Mouse (Mus musculus) adrenal gland, postnatal 25 days (tissue): ENCODE measurements around the gene Camk1g. TPM values are rescaled to one million over a fixed set of nuclear protein-coding genes. Genes with fewer than 3 reads are reported as not detected.

Experiments
- DNase-seq: peaks from one replicate; pipeline ENCODE4 v3.0.0; 2021; ENCODE audit warnings: mixed read lengths
- long read RNA-seq: library from polyadenylated mRNA; stranded (forward); transcript quantifications from one replicate; pipeline ENCODE4 v2.0.0, GENCODE M21; 2021
- total RNA-seq: library from RNA; stranded (reverse); gene quantifications from 2 replicates; pipeline ENCODE4 v1.2.3, GENCODE M21; 2021

The Camk1g gene
- total RNA-seq = 0.12 TPM in 1 of 2 replicates, not detected in the other
- long read RNA-seq = 0 reads

DNA sequence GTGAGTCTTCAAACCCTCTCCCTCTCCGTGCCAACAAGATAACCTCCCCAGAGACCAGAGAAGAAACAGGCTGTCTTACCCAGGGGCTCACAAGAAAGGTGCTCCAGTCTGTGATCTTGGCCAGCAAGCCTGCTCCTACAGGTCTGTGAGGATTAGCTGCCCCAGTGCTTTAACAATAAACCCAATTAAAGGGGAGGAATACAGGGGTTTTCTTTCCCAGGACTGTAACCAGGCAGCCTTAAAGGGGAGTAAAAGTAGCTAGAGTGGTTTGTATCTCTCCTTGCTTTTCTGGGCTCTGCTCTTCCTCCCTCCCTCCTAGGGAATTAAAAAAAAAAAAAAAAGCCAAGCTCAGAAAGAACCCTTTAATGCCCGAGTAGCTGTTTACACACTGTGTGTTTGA lies at the start of gene Camk1g:
Gene Camk1g (minus strand): TSS at position 203 of the 400 bp plus-strand sequence.
- no peak for DNase-seq

DNA sequence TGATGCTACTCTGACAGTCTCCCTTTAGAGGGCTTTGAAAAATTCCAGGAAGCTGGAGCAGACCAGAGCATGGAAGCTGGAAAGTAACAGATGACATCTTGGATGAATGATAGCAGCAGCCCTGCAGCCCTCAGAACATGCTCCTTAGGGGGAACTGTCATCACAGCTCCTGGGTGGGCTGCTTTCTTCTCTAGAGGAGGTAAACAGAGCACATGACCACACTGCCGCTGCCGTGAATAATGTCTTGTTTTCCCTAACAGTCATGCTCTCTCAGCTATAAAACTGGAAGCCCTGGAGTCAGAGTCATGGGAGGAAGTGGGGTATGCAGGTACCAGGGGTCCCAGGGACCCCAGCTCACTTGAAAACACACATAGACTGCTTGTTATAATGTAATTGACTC lies 49.1 kb upstream of the Camk1g start:
- DNase-seq = no peak

DNA sequence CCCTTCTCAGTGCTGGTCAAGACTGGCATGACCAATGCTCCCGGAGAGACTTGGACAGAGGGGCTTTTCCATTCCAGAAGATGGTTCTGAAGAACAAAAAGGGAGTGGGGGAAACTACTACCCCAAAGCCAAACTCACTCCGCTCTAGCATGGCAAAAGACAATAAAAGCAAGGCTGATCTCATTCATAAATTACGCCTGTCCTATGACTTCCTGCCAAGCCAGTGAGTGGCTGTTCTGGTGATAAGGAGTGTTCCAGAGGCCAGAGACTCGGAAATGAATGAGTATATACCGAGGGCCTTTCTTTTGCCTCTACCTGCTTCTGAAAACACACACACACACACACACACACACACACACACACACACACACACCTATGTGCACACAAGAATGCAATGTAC lies 48.6 kb upstream of the Camk1g start:
- no peak for DNase-seq

DNA sequence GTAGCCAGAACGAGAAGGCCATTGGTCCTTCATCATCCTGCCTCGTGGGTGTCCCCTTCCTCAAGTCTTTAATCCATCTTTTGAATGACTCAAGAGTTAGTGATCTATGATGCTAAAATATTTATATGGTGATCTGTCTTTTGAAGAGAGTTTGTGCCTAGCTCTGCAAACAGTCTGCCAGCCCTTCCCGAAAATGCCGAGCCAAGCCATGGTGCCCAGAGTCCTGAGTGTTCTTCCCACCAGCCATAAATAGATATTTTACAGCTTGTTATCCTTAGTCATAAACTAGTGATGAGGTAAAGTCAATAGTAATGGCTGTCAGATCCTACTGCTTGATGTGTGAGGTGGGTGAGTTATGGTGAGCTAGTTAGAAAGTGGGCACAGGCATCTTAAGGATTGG lies 44.0 kb upstream of the Camk1g start:
- no peak for DNase-seq

DNA sequence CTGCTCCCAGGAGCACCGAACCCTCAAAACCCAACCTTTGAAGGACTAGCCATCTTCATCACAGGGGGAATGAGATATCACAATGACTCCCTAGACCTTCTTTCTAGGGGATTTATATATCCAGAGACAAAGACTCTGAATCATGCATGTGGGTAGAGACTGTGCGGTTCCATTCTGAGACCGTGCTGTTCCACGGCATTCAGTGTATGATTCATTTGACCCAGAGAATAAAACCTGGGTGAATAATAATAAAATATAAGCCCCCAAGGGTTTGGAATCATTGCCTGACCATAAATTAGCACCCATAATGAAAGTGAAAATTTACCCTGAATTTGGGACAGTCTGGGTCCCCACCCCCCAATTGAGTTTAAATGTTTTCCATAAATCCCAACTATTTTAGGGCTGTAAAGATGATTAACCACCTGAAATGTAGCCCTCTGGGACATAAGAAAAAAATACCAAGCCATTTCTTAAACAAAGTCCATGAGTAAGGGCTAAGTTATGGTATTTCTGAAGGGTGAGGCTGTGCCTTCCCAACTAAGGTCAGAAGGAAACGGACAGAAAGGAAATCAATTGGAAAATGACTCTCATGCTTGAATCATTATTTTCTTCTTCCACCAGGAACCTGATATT lies 43.4 kb upstream of the Camk1g start:
- no peak for DNase-seq

DNA sequence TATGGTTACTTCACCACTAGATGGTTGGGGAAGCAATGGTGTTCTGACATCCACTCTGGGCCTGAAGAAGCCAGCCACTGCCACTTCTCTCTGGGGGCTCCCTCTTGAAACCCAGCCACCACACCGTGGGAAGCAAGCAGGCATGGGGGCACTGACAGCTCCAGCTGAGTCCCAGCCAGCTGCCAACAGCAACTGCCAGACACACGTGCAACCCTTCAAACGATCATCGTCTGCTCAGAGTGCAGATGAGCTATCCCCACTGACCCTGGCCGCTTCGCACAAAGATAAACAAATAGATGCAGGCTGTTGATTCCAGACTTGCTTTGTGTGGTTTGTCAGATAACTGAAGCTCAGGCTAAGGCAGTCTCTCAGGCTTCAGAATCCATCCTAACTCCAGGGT lies 37.4 kb upstream of the Camk1g start:
- DNase-seq = no peak

DNA sequence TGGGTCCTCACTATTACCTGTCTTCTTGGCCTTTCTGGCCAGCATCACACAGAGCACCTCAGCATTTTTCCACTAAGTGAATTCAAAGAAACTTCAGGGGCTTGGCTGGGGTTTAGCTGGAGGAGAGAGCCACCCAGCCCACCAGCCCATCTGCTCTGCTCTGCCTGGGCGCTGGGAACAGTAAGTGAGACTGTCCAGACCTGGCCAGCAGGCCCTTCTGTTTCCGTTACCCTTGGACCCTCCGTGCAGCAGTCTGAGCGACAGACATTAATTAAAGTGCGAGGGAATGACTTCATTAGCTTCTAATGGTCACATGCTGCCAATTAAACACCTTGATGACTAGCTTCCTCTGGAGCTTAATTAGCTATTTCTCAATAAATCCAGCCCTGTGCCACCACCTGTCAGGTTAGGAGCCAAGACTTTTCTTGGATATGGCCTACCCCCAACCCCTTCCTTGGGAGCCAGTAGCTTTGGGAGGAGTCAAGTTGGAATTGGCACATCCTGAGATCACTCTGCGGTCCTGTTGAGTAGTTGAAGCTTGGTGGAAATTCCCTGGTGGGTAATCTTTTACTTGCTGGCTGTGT lies 36.1 kb upstream of the Camk1g start:
- DNase-seq = no peak

DNA sequence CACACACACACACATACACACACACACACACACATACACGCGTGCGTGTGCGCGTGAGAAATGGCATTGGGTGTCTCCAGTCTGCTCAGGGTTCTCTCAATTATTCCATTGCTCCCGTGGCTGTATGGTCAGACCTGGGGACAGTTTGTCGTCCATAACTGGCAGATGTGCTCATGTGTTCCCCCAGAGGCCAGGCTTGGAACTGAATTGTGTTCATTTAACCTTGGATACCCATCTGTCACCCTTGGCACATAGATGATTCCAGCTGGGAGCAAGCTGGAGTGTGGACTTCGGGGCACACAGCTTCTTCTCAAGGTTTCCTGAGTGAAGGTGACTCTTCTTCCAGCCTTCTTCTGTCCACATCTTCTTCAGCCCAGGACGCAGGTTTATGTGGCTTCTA lies 31.6 kb upstream of the Camk1g start:
- DNase-seq = no peak

DNA sequence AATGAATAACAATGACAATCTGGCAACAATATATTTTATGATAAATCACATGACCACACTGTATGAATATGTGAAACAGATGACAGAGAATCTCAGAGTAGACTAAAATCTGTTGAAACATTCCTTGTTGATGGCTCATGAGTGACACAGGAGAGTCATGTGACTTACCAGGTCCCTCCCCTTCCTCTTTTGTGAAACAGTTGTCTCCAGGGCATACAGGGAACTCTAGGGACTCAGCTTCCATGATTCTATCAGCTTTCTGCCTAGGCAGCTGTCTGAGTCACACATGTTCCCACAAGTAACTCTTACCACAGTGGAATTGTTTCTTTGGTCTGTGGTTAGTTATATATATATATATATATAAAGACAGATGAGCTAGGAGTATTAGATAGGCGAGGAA lies 30.2 kb upstream of the Camk1g start:
- DNase-seq = no peak

DNA sequence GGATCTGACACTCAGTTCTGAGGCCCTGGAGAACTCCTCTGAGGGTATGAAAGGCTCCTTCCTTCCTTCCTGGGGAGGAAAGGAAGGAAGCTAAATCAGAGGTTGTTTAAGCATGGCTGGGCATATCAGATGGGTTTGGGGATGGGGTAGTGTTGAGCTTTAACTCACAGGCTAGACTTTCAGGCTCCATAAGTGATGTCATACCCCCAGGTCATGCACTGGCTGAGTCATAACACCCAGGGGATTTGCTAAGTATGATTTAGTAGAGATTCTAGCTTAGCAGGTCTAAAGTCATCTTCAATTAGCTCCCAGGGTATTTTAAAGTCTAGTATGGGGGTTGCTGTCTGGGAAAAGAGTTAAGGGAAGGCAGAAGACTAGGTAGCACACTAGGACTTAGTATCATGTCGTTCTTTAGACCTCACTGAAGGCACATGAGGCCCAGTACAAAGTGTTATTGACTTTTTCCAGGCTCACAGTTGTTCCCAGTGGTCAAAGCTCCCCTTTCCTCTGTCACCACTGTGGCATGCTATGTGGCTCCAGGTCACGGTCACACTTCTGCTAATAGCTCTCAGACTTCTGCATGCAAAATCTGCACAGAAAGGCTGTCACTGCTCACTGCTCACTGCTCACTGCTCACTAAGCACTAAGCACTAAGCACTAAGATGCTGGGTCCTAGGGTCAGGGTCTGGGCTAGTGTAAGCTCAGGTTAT lies 28.8 kb upstream of the Camk1g start:
- no peak for DNase-seq

DNA sequence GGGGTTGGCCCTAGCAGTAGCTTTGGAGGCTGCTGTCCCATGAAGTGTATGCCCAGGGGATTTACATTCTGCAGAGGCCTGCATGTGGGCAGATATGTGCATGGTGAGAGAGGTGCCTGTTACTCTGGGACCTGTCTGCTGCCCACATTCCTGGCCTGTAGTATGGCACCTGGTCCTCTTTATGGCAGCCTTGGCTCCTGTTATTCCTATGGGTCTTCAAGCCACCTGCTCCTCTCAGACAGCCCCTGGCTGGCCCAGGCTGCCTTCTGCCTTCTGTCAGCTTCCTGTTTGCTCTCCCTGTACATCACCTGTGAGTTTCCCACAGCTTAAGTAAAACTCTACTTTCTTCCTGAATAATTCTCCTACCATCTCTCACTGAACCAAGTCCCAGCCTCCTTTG lies 27.0 kb upstream of the Camk1g start:
- DNase-seq = no peak

DNA sequence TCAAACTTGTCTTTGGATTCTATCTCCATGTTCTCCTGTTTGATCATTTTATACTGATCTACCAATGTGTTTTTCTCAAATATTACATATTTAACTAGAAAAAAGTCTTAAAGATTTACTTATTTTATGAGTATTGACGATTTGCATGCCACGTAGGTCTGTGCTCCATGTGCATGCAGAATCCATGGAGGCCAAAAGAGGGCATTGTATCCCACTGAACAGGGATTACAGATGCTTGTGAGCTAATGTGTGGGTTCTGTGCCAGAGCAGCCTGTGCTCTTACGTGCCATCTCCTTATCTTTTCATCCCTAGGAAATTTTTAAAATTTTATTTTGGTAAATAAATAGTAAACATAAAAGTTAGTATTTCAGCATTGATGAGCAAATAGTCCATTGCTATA lies 22.2 kb upstream of the Camk1g start:
- no peak for DNase-seq

DNA sequence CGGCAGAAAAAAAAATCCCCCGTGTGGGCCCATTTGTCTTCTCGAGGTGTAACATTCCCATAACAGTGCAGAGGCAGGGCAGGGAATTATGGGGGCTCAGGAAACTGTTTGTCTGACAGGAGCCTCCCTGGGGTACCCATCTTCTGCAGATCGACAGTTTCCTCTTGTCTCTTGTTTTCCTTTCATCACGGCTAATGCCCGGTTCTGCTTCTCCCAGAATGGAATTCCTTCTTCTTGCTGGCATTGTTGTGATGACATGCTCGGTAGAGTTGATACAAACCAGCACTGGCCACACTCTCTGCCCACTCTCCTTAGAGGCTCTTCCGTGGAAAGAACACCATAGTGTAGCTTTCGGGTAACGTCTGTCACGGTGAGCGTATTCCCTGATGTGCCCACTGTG lies 19.9 kb upstream of the Camk1g start:
- no peak for DNase-seq

DNA sequence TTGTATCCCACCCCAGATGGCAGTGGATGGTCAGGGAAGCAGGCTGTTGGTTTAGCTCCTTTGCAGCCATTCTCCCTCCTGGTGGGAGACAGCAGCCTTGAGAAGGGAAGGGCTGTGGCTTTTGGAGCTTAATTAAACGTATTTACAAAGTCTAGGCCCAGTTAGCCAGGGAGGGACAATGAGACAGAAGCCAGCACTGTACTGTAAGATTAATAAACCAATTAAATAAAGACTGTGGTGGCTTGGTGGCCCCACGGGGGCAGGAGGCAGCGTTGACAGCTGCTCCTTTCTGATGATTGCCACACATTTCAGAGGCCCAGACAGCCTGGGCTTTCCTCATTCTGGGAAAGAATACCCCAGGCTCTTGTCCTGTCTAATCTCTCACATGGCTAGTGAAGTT lies 19.4 kb upstream of the Camk1g start:
- DNase-seq = no peak

DNA sequence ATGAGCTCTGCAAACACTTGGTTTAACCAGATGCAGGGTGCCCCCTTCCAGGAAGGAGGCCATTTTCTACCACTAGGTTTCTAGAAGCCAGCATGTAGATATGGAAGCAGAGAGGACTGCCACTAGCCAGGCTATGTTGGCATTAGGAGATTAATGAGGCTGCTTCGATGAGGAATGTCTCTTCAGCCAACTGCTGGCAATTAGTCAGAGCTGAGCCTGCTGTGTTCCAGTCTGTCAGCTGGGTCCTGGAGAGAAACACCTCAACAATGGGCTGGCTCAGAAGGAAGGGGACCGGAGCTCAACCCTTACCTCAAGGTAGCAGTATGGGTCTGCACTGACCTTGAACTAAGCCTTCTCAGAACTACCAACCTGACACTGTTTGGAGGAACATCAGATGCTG lies 17.1 kb upstream of the Camk1g start:
- no peak for DNase-seq

DNA sequence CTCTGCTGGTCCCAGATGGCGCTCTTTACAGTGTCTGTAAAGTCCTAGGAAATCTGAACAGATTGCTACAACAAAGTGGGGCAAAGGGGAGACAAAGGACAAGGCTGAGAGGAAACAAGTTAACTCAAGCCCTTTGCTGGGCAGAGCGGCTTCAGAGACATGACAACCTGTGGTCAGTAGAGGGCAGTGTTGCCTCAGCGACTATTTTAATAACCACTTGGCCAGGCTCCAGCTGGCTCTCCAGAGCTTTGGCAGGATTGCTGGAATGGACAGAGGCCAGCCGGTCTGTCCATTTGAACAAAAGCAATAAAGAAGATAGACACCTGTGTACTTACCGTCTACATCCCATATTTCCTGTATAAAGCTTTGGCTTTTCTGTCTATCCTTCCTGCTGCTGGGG lies 16.0 kb upstream of the Camk1g start:
- peak; percentile 83 for DNase-seq

DNA sequence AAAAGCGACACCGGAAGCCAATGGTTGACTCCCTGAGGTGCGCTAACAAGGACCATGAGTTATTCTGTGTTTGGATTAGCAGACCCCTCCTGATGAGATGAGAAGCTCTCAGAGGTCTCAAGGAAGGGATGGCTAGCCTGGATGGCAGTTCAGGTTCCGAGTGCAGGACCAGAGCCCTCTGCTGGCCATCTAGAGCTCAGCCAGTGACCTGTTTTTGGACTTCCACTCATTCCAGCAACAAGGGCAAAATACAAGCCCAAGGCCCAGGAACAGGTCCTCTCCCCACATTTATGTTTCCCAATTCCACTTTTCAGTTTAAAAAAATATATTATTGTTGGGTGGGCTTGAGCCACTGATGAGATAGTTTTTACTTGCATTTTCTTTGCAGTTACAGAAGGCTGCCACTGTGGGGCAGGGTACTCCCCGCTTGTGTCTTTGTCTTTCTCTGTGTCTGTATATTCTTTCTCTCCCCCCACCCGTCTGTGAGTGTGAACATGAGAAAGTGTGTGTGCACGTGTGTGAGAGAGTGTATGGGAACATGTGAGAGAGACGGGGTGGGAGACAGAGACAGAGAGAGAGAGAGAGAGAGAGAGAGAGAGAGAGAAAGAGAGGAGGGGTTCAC lies 12.9 kb upstream of the Camk1g start:
- peak; percentile 29 for DNase-seq

DNA sequence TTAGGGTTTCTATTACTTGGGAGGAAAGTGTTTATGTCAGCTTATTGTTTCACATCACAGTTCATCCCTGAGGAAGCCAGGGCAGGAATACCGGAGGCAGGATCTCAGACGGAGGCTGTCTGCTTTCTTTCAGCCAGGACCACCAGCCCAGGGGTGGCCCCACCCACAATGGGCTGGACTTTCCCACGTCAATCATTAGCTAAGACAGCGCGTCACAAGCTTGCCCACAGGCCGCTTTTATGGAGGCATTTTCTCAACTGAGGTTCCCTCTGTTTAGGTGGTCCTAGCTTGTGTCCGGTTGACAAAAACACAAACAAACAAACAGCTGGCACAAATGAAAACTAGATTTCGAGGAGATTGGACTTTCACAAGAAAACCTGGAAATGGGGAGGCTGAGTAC lies 12.3 kb upstream of the Camk1g start:
- no peak for DNase-seq

DNA sequence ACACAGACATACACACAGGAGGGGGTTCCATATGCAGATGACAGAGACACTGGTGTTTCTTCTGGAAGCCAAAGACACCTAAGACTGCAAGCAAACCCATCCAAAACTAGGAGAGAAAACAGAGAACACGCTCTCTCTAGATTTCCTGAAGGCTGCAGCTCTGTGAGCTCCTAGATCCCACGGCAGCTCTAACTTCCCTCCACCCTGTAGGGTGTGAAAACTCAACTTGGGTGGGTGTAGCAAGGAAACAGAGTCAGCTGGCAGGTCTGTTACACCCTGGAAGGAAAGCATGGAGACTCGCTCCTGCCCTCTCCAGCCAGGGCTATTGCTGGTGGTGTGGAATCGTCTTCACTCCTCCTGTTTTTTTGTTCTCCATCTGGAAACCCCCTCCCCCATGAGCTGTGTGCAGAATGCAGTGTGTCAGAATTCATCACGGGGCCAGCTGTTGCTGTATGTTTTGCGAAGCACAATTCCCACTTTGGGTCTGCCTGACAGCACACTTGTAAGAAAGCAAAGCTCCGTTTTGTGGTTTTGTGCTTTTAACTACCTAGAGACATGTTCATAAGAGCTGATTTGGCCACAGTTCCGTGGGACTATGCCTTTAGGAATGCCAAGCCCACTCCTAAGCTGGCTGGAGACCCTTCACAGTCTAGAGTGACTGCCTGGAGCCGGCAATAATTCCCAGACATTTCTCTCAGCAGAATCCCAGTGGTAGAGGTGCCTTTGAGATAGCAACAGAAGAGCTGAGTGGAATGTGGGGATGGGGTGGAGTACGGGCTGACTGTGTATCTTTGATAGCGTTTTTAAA lies 11.7 kb upstream of the Camk1g start:
- no peak for DNase-seq

DNA sequence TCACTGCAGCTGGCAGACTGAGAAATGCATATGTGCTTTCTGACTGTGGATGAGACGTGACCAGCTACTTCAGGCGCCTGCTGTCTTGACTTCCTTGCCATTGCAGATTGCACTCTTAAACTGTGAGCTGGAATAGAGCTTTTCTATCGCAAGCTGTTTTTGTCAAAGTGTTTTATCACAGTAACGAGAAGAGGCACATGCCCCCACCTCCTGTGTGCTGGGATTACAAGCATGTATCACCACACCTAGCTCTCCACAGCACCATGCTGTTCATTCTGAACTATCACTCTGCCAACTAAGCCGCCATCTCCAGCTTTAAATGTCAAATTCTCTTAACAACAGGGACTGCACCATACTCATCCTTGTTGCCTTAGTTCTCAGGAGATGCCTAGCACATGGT lies 10.8 kb upstream of the Camk1g start:
- DNase-seq = no peak

DNA sequence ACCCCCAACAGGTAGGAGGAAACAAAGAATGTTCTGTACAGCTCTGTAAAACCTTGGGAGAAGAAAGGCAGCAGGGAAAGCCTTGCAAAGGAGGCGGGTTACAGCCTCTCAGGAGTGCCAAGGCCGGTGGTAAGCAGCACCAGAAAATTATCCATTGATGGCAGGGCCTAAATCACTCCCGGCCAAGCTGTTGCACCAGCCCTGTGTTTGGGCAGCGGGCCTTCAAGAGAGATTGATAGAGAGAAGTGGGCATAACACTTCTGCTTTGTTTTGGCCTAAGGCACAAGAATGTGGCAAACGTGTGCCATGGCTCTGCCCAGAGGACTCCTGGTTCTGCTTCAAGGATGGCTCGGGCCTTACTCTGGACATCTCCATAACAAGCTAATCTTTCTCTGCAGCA lies 9.5 kb upstream of the Camk1g start:
- DNase-seq = no peak

DNA sequence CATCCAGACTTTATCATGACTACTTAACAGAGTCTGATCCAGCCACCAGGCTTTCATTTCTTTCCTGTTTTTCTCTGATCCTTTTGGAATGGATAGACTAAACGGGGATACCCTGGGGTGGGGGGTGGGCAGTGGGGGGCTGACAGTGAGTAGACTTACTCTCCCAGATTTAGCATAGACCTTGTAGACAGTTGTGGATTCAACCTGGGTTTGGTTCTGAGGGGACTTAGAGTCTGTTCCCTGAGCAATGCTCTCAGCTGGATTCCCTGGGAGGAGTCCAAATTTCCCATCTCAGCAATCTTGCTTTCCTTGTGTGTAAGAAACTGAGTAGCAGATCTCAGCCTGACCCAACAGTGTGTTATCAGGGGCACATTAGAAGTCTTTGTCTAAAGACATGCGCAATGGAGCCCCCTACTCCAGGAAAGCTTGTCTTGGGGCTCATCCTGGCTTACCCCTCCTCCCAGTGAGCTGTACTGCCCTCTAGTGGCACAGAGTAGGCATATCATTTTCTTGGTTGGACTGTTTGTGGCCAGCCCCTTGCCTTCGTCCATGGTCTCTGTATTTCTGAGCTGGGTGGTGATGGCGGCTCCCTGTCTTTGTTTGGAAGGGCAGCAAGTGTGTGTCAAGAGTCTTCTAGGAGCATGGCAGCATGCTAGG lies 6.5 kb upstream of the Camk1g start:
- DNase-seq = peak; percentile 20
